Mouse (Mus musculus): ENCODE measurements around the gene Aqp11. TPM values are rescaled to one million over a fixed set of nuclear protein-coding genes. Genes with fewer than 3 reads are reported as not detected.
A peak's percentile ranks its signal among the peaks of the same experiment; 100 is the strongest.

Aqp11 gene
- total RNA-seq, 1 experiment from 2014 or later, result 2.8 TPM

- peak; percentile 58 to 65 for ATAC-seq (replicated peaks in 1 of 2; ENCODE audit: insufficient read depth in 1 of 2, low FRiP score in 2 of 2, low TSS enrichment in 1 of 2, low read depth in 1 of 2, poor library complexity in 2 of 2, severe bottlenecking in 2 of 2)
Observed at GRCm38 (mm10) chr7:97749207-97750190, 11.4 kb upstream of the Aqp11 start.

GRCm38 (mm10) chr7:97748527-97749206 is 10.6 kb upstream of the Aqp11 start:
- ATAC-seq (replicated peaks in 1 of 2; ENCODE audit: insufficient read depth in 1 of 2, low FRiP score in 2 of 2, low TSS enrichment in 1 of 2, low read depth in 1 of 2, poor library complexity in 2 of 2, severe bottlenecking in 2 of 2), result peak; percentile 47 to 51

GRCm38 (mm10) chr7:97747787-97748497 is 9.9 kb upstream of the Aqp11 start:
- ATAC-seq (replicated peaks in 1 of 2; ENCODE audit: insufficient read depth in 1 of 2, low FRiP score in 2 of 2, low TSS enrichment in 1 of 2, low read depth in 1 of 2, poor library complexity in 2 of 2, severe bottlenecking in 2 of 2), result peak; percentile 63 to 65; a peak in 3 of 4 replicates

GRCm38 (mm10) chr7:97747176-97747707 is 9.2 kb upstream of the Aqp11 start:
- ATAC-seq (replicated peaks in 1 of 2; ENCODE audit: insufficient read depth in 1 of 2, low FRiP score in 2 of 2, low TSS enrichment in 1 of 2, low read depth in 1 of 2, poor library complexity in 2 of 2, severe bottlenecking in 2 of 2), result no peak

- ATAC-seq (replicated peaks in 1 of 2; ENCODE audit: insufficient read depth in 1 of 2, low FRiP score in 2 of 2, low TSS enrichment in 1 of 2, low read depth in 1 of 2, poor library complexity in 2 of 2, severe bottlenecking in 2 of 2), result no peak
Observed at GRCm38 (mm10) chr7:97745299-97745698, 7.2 kb upstream of the Aqp11 start.

GRCm38 (mm10) chr7:97741756-97742291 is 3.7 kb upstream of the Aqp11 start:
- no peak for ATAC-seq (replicated peaks in 1 of 2; ENCODE audit: insufficient read depth in 1 of 2, low FRiP score in 2 of 2, low TSS enrichment in 1 of 2, low read depth in 1 of 2, poor library complexity in 2 of 2, severe bottlenecking in 2 of 2)

GRCm38 (mm10) chr7:97740948-97741347 is 2.9 kb upstream of the Aqp11 start:
- no peak for ATAC-seq (replicated peaks in 1 of 2; ENCODE audit: insufficient read depth in 1 of 2, low FRiP score in 2 of 2, low TSS enrichment in 1 of 2, low read depth in 1 of 2, poor library complexity in 2 of 2, severe bottlenecking in 2 of 2)

GRCm38 (mm10) chr7:97737256-97737637 is 842 bp downstream of the Aqp11 start:
- no peak for ATAC-seq (replicated peaks in 1 of 2; ENCODE audit: insufficient read depth in 1 of 2, low FRiP score in 2 of 2, low TSS enrichment in 1 of 2, low read depth in 1 of 2, poor library complexity in 2 of 2, severe bottlenecking in 2 of 2)

- ATAC-seq (replicated peaks in 1 of 2; ENCODE audit: insufficient read depth in 1 of 2, low FRiP score in 2 of 2, low TSS enrichment in 1 of 2, low read depth in 1 of 2, poor library complexity in 2 of 2, severe bottlenecking in 2 of 2), result no peak
Observed at GRCm38 (mm10) chr7:97735886-97736420, 2.1 kb downstream of the Aqp11 start.

- no peak for ATAC-seq (replicated peaks in 1 of 2; ENCODE audit: insufficient read depth in 1 of 2, low FRiP score in 2 of 2, low TSS enrichment in 1 of 2, low read depth in 1 of 2, poor library complexity in 2 of 2, severe bottlenecking in 2 of 2)
Observed at GRCm38 (mm10) chr7:97735021-97735420, 3.1 kb downstream of the Aqp11 start.

GRCm38 (mm10) chr7:97733606-97734005 is 4.5 kb downstream of the Aqp11 start:
- ATAC-seq (replicated peaks in 1 of 2; ENCODE audit: insufficient read depth in 1 of 2, low FRiP score in 2 of 2, low TSS enrichment in 1 of 2, low read depth in 1 of 2, poor library complexity in 2 of 2, severe bottlenecking in 2 of 2), result no peak

GRCm38 (mm10) chr7:97730427-97730826 is 7.7 kb downstream of the Aqp11 start:
- ATAC-seq (replicated peaks in 1 of 2; ENCODE audit: insufficient read depth in 1 of 2, low FRiP score in 2 of 2, low TSS enrichment in 1 of 2, low read depth in 1 of 2, poor library complexity in 2 of 2, severe bottlenecking in 2 of 2), result no peak

- ATAC-seq (replicated peaks in 1 of 2; ENCODE audit: insufficient read depth in 1 of 2, low FRiP score in 2 of 2, low TSS enrichment in 1 of 2, low read depth in 1 of 2, poor library complexity in 2 of 2, severe bottlenecking in 2 of 2), result no peak
Observed at GRCm38 (mm10) chr7:97728666-97729614, 9.1 kb downstream of the Aqp11 start.

- no peak for ATAC-seq (replicated peaks in 1 of 2; ENCODE audit: insufficient read depth in 1 of 2, low FRiP score in 2 of 2, low TSS enrichment in 1 of 2, low read depth in 1 of 2, poor library complexity in 2 of 2, severe bottlenecking in 2 of 2)
Observed at GRCm38 (mm10) chr7:97726778-97727177, 11.3 kb downstream of the Aqp11 start.

- ATAC-seq (replicated peaks in 1 of 2; ENCODE audit: insufficient read depth in 1 of 2, low FRiP score in 2 of 2, low TSS enrichment in 1 of 2, low read depth in 1 of 2, poor library complexity in 2 of 2, severe bottlenecking in 2 of 2), result no peak
Observed at GRCm38 (mm10) chr7:97726080-97726479, 12.0 kb downstream of the Aqp11 start.

GRCm38 (mm10) chr7:97725401-97725800 is 12.7 kb downstream of the Aqp11 start:
- no peak for ATAC-seq (replicated peaks in 1 of 2; ENCODE audit: insufficient read depth in 1 of 2, low FRiP score in 2 of 2, low TSS enrichment in 1 of 2, low read depth in 1 of 2, poor library complexity in 2 of 2, severe bottlenecking in 2 of 2)
